Mouse (Mus musculus) liver, embryonic 11.5 days (tissue): ENCODE measurements around the gene Acaa1a. TPM values are rescaled to one million over a fixed set of nuclear protein-coding genes. Genes with fewer than 3 reads are reported as not detected.

Source experiments
- ATAC-seq: fragments of 200-750 bp; cut with Nextera tagmentation; replicated peaks from 2 replicates; pipeline ENCODE4 v1.8.0; 2017; ENCODE audit warnings: moderate number of reproducible peaks, mild to moderate bottlenecking, moderate TSS enrichment, moderate library complexity; ENCODE audit not compliant: low FRiP score
- DNase-seq: peaks from one replicate; pipeline ENCODE4 v3.0.0-alpha.2; 2017; ENCODE audit warnings: low spot score
- H3K27ac ChIP-seq: fragments of 300-500 bp; sonication (generic); 2 replicates; pipeline ENCODE4 v1.5.1; 2014; ENCODE audit warnings: mild to moderate bottlenecking, low read depth, low read length, control low read depth
- H3K27me3 ChIP-seq: fragments of 300-500 bp; sonication (generic); replicated peaks from 2 replicates; pipeline ENCODE4 v1.6.1; 2014; ENCODE audit warnings: low read length, mixed read lengths; ENCODE audit not compliant: control insufficient read depth, insufficient read depth
- H3K36me3 ChIP-seq: fragments of 300-500 bp; sonication (generic); 2 replicates; pipeline ENCODE4 v1.6.1; 2014; ENCODE audit warnings: mild to moderate bottlenecking, low read length, moderate library complexity, mixed read lengths; ENCODE audit not compliant: control insufficient read depth, insufficient read depth
- H3K4me1 ChIP-seq: fragments of 300-500 bp; sonication (generic); replicated peaks from 2 replicates; pipeline ENCODE4 v1.6.1; 2014; ENCODE audit warnings: low read length, mixed read lengths; ENCODE audit not compliant: control insufficient read depth, insufficient read depth
- H3K4me2 ChIP-seq: fragments of 300-500 bp; sonication (generic); 2 replicates; pipeline ENCODE4 v1.6.1; 2014; ENCODE audit warnings: mild to moderate bottlenecking, control low read depth, moderate library complexity
- H3K4me3 ChIP-seq: fragments of 300-500 bp; sonication (generic); 2 replicates; pipeline ENCODE4 v1.5.1; 2014; ENCODE audit warnings: low read depth, low read length, control low read depth
- H3K9ac ChIP-seq: fragments of 300-500 bp; sonication (generic); 2 replicates; pipeline ENCODE4 v1.6.1; 2014; ENCODE audit warnings: low read depth, low read length, control low read depth
- H3K9me3 ChIP-seq: fragments of 300-500 bp; sonication (generic); 2 replicates; pipeline ENCODE4 v1.6.1; 2016; ENCODE audit warnings: low read length, inconsistent platforms, mixed read lengths; ENCODE audit not compliant: control insufficient read depth
- WGBS: fragments of 180-500 bp; shearing (Covaris S2); extraction: QIAGEN DNeasy Blood & Tissue Kit; methylation state at CpG from one replicate; pipeline ENCODE4 v1.1.7; 2014; 5-methylcytosine and 5-hydroxymethylcytosine counted together
- polyA plus RNA-seq: library from polyadenylated mRNA; unstranded; fragments of >200 nt; fragmentation: Nextera tagmentation; extraction: Ambion mirVana; gene quantifications from 2 replicates; pipeline ENCODE4 v1.2.1, GENCODE M21; 2014

Acaa1a gene
- polyA plus RNA-seq, result 58.8 and 61.2 TPM in 2 replicates

DNA sequence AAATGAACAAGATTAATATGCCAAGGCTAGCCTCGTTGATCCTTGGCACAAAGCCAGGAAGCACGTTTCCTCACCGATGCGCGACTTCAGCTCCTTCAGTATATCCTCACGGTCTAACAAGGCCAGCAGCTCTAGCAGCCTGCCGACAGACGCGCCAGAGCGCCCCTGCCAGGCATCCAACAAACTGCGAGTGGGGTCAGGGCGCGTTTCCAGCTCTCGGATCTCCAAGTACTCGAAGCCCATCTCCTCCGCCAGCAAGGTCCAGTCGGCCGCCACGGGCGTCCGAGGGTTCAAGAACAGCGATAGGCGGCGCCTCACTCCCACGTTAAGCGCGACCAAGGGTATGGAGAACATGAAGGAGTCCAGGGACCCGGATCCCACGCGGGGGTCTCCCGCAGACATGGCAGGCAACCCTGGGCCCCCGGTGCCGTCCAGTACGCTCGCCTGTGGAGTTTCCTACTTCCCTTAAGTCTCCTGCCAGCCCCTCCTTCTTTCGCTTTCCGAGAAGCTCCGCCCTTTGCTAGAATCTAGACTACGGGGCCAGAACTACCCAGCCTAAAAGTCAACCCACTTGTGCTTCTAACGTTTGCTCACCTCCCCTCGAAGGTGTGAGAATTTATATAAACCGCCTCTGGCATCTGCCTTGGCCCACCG lies at the start of gene Acaa1a:
Acaa1a (plus strand) TSS at position 119 of the 654 bp plus-strand sequence.
- Histone ChIP-seq H3K9ac (peak within 1 kb of the TSS; percentile 84), H3K27me3 (no peaks in the 10 kb centered on the region), H3K36me3 (no peaks in the 10 kb centered on the region), H3K4me1 (peaks cover 7% of the 10 kb centered on the region), H3K9me3 (no peaks in the 10 kb centered on the region), H3K4me2 (peak within 1 kb of the TSS; percentile 92), H3K27ac (peak within 1 kb of the TSS; percentile 86), H3K4me3 (peak within 1 kb of the TSS; percentile 75)
- DNase-seq (peak; percentile 72), ATAC-seq (peak; percentile 60)
- 1% methylated on average over 43 of the region's 43 CpGs for WGBS

DNA sequence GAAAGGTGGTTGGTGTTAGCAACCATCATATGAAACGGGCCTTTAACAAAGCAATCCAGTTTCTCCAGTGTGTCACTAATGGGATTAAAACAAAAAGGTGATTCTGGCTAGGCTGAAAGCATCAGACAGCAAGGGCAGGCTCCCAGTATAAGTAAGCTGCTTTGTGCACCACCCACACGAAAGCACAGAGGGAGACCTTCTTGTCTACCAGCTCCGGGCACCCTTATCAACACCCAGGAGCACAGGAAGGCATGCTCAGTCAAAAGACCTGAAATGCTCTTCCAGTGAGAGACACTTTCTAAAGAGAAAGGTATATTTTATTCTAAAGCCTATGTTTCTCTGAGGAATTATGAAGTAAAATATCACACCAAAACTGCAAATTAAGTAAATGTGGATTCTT lies 48.7 kb upstream of the Acaa1a start:
- ATAC-seq (peak; percentile 81), DNase-seq (no peak)
- Histone ChIP-seq H3K36me3 (peaks cover 4% of the 10 kb centered on the region; the same call in 1 of the 2 replicates), H3K4me3 (no peak overlapping the region), H3K4me2 (no peak overlapping the region), H3K27ac (no peak overlapping the region), H3K9me3 (no peaks in the 10 kb centered on the region), H3K4me1 (no peaks in the 10 kb centered on the region; the same call in 1 of the 2 replicates), H3K9ac (no peak overlapping the region), H3K27me3 (no peaks in the 10 kb centered on the region)
- 65% methylated on average over 3 of the region's 3 CpGs for WGBS

DNA sequence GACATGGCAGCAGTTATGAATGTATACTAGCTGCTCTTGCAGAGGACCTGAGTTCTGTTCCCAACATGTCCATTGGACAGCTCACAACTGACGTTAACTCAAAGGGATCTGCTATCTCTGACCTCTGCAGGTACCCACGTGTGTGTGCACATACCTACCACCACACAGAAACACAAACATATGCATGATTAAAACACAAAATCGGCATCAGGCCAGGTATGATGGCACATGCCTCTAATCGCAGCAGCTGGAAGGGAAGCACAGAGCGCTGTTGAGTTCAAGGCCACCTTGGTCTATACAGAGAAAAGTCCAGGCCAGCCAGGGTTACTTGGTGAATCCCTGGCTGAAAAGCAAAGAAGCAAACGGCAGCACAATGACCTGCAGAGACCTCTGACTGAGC lies 41.8 kb upstream of the Acaa1a start:
- H3K9me3 ChIP-seq, result no peaks in the 10 kb centered on the region
- ATAC-seq (no peak), DNase-seq (no peak)
- H3K4me1 ChIP-seq, result no peaks in the 10 kb centered on the region
- no peak overlapping the region for H3K4me2 ChIP-seq
- no peak overlapping the region for H3K27ac ChIP-seq
- 88% methylated on average over 6 of the region's 6 CpGs for WGBS
- no peaks in the 10 kb centered on the region for H3K27me3 ChIP-seq
- H3K36me3 ChIP-seq, result peaks cover 7% of the 10 kb centered on the region; the same call in 1 of the 2 replicates
- H3K9ac ChIP-seq, result no peak overlapping the region
- no peak overlapping the region for H3K4me3 ChIP-seq

DNA sequence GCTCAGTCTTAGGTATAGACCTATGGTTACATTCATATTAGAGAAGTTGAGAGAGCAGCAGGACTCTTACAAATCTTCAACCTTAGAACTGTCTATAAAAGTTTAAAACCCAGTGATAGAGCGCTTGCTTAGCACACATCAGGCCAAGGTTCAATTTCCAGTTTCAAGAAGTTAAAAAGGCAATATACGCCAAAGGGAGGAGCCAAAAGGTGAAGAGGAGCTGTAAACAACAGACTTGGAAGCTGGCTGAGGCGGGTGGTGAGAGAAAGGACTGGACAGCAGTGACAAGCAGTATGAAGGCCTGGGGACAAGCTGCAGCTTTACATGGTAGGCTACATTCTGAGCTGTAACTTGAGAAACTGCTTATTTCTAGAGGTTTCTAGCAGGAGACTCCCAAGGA lies 40.9 kb upstream of the Acaa1a start:
- Histone ChIP-seq H3K27ac (no peak overlapping the region), H3K4me2 (no peak overlapping the region), H3K36me3 (peaks cover 7% of the 10 kb centered on the region; the same call in 1 of the 2 replicates), H3K4me3 (no peak overlapping the region), H3K9ac (no peak overlapping the region), H3K4me1 (no peaks in the 10 kb centered on the region), H3K9me3 (no peaks in the 10 kb centered on the region), H3K27me3 (no peaks in the 10 kb centered on the region)
- no peak for ATAC-seq
- no peak for DNase-seq
- 87% methylated on average over 3 of the region's 3 CpGs for WGBS

DNA sequence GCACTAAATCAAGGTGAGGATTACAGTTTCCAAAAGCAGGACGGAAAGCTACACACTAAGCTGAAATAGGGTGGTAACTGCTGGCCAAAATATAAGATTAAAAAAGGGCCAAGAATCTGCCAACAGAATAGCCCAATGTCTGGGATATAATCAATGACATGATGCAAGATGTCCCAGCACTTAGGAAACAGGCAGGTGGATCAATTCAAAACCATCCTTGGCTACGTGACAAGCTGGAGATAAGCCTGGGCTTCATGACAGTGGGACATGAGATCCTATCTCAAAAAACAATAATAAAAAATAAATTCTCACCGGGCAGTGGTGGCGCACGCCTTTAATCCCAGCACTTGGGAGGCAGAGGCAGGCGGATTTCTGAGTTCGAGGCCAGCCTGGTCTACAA lies 33.6 kb upstream of the Acaa1a start:
- WGBS, result 89% methylated on average over 7 of the region's 7 CpGs
- ATAC-seq, result no peak

DNA sequence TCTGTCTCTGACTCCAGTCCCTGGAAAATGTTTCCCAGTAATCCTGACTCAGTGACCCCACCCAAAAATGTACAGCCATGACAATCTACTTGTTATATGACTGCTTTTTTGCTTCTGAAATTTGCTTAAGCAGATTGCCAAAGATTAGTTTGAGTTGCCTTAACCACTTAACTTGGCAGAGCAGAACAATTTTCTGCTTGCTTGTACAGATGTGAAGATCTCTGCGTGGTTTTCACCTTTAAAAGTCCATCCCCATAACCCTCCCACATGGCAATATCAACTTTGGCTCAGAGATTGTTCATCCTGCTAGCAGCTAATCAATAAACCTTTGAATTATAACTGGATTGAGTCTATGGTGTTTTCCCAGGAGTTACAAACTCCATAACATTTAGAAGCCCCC lies 30.4 kb upstream of the Acaa1a start:
- Histone ChIP-seq H3K9ac (no peak overlapping the region), H3K4me1 (no peaks in the 10 kb centered on the region), H3K36me3 (no peaks in the 10 kb centered on the region; the same call in 1 of the 2 replicates), H3K27me3 (no peaks in the 10 kb centered on the region), H3K9me3 (no peaks in the 10 kb centered on the region), H3K4me3 (no peak overlapping the region), H3K27ac (no peak overlapping the region), H3K4me2 (no peak overlapping the region)
- no peak for ATAC-seq
- DNase-seq, result no peak
- 87% methylated on average over 1 of the region's 1 CpGs for WGBS

More for the DNA sequence above, 33.6 kb upstream of the Acaa1a start:
- Histone ChIP-seq H3K4me3 (no peak overlapping the region), H3K4me2 (no peak overlapping the region), H3K9me3 (no peaks in the 10 kb centered on the region), H3K27ac (no peak overlapping the region), H3K9ac (no peak overlapping the region), H3K4me1 (no peaks in the 10 kb centered on the region), H3K36me3 (peaks cover 7% of the 10 kb centered on the region; the same call in 1 of the 2 replicates), H3K27me3 (no peaks in the 10 kb centered on the region)
- no peak for DNase-seq

DNA sequence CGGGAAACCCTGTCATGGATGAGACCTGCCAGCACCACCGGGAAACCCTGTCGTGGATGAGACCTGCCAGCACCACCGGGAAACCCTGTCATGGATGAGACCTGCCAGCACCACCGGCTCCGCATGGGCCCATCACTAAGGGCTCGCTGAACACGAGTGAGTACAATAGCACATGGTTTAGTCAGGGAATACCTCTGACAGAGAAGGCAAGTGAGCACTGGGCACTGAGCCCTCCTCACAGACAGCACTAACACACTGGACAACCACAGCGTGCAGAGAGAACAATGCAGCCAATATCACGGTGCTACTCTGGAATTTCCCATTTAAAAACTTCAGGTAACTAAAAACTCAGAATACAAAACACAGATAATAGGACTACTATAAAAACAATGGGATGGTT lies 26.4 kb upstream of the Acaa1a start:
- no peaks in the 10 kb centered on the region for H3K27me3 ChIP-seq
- ATAC-seq (no peak), DNase-seq (no peak)
- H3K9ac ChIP-seq, result no peak overlapping the region
- H3K9me3 ChIP-seq, result no peaks in the 10 kb centered on the region
- no peak overlapping the region for H3K4me2 ChIP-seq
- 0 out of 2 replicates have a peak, but pooled peaks cover 2% of the 10 kb centered on the region for H3K4me1 ChIP-seq
- H3K36me3 ChIP-seq, result no peaks in the 10 kb centered on the region; the same call in 1 of the 2 replicates
- no peak overlapping the region for H3K27ac ChIP-seq
- WGBS, result 91% methylated on average over 10 of the region's 10 CpGs
- H3K4me3 ChIP-seq, result no peak overlapping the region

DNA sequence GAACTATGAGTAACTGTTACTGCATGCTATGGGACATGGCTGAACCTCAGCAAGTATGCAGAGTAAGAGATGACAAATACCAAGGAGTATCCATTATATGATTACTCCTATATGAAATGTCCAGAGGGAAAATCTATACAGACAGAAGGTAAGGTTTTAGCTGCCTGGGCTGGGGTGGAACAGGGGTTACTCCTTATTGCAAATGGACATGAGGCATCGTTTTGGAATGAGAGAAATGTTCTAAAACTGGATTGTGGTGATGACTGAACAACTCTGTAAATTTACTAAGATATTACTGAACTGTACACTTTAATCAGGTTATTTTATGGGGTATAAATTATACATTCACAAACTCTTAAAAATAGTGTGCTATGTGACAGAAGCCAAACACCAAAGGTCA lies 20.6 kb upstream of the Acaa1a start:
- WGBS, result 83% methylated on average over 1 of the region's 1 CpGs

DNA sequence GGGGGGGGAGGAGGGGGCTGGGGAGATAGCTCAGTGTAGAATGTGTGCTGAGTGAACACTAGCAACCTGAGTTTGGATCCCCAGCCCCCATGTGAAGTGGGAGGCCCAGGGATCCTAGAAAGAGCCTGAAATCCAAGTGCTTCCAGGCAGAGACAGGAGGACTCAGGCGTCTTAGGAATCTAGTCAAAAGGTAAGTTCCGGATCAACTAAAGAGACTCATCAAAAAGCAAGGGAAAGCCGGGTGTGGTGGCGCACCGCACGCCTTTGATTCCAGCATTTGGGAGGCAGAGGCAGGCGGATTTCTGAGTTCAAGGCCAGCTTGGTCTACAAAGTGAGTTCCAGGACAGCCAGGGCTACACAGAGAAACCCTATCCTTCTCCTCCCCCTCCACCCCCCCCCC lies 19.0 kb upstream of the Acaa1a start:
- Histone ChIP-seq H3K4me3 (peak overlapping the region; percentile 96), H3K9ac (peak overlapping the region; percentile 93; the same call in 1 of the 2 replicates), H3K27ac (no peak overlapping the region), H3K36me3 (no peaks in the 10 kb centered on the region), H3K4me2 (peak overlapping the region; percentile 99), H3K9me3 (no peaks in the 10 kb centered on the region), H3K4me1 (peaks cover 9% of the 10 kb centered on the region), H3K27me3 (no peaks in the 10 kb centered on the region)
- ATAC-seq (no peak), DNase-seq (no peak)
- 84% methylated on average over 7 of the region's 7 CpGs for WGBS

More for the DNA sequence above, 20.6 kb upstream of the Acaa1a start:
- H3K27ac ChIP-seq, result no peak overlapping the region
- no peak for DNase-seq
- H3K27me3 ChIP-seq, result no peaks in the 10 kb centered on the region
- no peaks in the 10 kb centered on the region for H3K36me3 ChIP-seq
- no peak for ATAC-seq
- H3K9ac ChIP-seq, result no peak overlapping the region
- H3K4me1 ChIP-seq, result peaks cover 10% of the 10 kb centered on the region
- no peak overlapping the region for H3K4me3 ChIP-seq
- H3K9me3 ChIP-seq, result no peaks in the 10 kb centered on the region
- no peak overlapping the region for H3K4me2 ChIP-seq
